Mouse (Mus musculus) adrenal gland, postnatal 4 days (tissue): Measurements from ENCODE around the gene Snx13. TPM values are rescaled to one million over a fixed set of nuclear protein-coding genes. Genes with fewer than 3 reads are reported as not detected.

ENCODE experiments used
- DNase-seq, 2 experiments: peaks; one replicate each; pipeline ENCODE4 v3.0.0; 2021 to 2022; ENCODE audit warnings: low spot score in 2 of 2, mixed read lengths in 2 of 2
- total RNA-seq, 2 experiments: library from RNA; stranded (reverse); gene quantifications; 2 replicates each; pipeline ENCODE4 v1.2.3; 2021

Gene Snx13
- total RNA-seq, 2 experiments from 2014 or later, result 32.3 to 35.1 TPM

- no peak for DNase-seq
Observed at GRCm38 (mm10) chr12:35046310-35046998, 532 bp upstream of the Snx13 start.

- DNase-seq, result peak; percentile 36 to 45
Observed at GRCm38 (mm10) chr12:35047320-35048225, 587 bp downstream of the Snx13 start.

DNA sequence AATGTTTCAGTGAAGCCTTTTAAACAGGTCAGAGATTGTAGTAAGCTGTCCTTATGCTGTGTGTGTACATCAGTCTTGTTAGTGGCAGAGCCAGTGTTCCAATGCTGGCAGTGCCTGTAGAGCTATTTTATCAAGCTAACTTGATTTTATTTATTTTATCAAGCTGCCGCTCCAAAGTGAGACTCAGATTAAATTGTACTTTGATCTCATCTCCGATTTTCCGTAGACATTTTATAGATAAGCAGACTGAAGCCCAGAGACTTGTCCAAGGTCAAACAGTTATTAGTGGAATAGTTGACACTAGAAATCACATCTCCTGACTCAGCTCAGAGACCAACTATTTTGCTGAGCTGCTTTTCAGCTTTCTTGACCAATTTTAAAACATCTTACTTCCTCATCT lies 1.9 kb downstream of the Snx13 start:
- DNase-seq, result no peak

DNA sequence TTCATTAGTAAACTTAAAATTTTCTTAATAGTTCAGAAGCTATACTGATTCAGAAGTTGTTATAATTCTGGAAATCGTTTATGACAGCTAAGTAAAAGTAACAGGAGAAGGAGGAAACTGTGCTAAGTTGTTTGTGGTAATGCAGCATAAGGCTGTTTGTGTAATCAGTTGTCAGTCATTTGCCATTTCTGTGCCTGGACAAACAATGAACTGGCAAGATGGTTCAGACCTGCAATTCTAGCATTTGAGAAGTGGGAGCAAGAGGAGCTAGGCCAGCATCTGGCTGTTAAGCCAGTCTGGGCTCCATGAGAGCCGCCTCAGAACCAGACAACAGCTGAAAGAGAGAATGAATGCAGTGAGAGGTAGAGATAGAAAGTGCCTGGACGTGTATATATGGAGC lies 3.5 kb downstream of the Snx13 start:
- DNase-seq, result no peak

DNA sequence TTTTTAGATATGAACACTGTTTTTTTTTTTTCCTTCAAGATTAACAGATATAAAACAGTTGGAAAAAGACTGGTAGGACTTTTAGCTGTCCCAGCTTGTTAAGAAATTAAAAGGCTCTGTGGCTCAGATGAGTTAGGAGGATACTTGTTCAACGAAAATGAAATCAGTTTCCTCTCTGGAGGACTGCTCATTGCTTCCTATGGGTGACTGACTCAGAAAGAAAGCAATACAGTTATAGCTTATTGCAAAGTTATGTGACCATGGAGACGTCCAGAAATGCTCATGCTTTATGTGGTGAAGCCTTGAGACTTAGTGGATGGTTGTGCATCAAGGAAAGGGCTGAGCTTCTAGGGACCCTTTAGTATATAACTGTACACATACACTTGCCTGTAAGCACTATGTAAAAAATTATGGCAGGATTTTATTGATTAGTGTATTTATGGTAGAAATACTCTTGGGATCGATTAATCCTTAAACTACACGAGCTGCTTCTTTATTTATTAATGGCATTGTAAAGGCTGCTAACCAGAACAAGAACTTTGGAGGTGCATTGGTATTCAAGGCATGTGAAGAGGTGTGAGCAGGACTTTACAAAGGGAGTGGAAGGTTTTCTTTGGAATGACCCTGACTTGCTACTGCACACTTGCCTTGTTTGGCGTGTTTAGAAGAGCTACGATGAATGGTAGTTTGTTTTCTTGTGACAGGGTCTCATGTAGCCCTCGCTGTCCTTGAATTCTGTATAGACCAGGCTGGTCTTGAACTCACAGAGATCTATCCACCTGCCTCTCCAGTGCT lies 4.2 kb downstream of the Snx13 start:
- DNase-seq, result no peak

GRCm38 (mm10) chr12:35054420-35054819 lies 7.4 kb downstream of the Snx13 start:
- no peak for DNase-seq

DNA sequence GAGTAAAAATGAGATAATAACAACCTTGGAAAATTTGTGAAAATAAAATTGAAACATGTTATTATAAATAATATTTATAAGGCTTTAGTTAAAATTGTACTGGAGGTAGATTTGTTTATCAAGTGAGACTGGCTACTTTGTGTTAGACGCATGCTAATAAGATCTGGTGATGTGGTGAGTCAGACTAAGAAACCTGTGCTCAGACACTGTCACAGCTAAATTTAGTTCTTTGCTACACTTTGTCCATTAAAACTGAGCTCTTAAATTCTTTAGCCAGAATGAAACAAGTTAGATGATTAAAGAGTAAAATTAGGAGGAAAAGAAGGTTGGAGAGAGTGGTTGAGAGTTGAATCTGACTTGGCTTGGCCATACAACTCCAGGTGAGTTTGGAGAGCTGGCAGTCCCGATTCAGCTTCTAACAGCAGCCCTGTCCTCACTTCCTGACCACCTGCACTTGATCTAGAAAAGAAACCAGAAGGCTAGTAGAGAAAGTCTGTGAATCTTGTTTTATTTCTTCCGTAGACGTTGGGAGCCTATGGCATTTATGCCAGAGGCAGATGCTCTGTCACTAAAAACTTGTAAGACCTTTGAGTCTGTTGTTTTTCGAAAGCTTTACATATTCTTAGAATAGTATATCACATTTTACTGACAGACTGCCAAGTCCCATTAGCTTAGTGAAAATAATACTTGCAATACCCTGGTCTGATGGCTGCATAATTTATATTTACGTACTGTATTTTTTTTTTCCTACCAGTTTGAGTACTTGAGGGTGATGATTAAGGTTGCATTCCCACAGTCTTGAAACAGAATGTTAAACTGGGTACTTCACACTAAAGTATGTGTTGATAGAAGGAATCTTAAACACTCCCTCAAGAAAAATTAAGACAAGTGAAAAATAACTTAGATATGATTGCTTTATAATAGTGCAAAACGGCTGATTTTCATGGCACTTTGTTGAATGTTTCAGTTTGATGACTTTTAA lies 8.4 kb downstream of the Snx13 start:
- DNase-seq, result no peak

DNA sequence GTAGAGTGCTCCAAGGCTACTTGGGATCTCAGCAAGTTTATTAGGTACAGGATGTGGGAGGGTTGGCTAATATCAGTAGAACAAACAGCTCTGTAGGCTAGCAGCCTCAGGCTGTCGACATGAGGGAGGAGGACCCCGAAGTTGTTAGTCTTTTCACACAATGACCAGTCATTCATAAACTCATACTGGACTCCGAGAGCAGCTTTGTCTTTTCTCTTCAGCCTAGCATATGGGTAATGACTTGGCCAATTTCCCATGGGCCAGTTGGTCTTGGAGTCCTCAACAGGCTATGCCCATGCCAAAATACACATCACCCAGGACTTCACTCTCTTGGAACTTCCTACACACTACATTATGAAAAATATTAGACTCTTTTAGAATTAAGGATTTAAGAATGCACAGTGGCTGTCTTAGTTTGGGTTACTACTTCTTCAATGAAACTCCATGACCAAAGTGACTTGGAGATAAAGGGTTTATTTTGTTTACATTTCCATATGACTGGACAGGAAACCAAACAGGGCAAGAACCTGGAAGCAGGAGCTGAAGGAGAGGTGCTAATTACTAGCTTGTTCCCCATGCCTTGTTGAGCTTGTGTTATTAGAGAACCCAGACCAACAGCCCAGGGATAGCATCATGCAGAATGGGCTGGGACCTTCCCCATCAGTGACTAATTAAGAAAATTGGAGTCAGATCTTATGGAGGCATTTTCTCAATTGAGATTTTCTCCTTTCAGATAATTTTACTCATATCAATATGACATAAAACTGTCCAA lies 16.9 kb downstream of the Snx13 start:
- DNase-seq, result no peak

DNA sequence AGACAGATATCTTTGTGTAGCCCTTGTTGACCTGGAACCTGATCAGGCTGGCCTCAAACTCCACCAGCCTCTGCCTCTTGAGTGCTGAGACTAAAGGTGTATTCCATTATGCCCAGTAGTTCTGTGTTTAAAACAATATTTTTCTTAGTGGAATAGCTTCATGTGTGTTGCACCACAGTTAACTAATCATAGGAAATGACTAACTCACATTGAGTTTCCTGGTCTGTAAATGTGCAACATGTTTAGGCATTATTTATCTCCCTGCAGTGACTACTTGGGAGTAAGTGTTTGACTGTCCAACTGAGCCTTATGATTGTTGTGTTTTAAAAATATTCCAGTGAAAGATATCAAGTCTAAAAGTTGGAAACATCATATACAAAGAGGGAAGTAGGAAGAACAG lies 20.6 kb downstream of the Snx13 start:
- no peak for DNase-seq

DNA sequence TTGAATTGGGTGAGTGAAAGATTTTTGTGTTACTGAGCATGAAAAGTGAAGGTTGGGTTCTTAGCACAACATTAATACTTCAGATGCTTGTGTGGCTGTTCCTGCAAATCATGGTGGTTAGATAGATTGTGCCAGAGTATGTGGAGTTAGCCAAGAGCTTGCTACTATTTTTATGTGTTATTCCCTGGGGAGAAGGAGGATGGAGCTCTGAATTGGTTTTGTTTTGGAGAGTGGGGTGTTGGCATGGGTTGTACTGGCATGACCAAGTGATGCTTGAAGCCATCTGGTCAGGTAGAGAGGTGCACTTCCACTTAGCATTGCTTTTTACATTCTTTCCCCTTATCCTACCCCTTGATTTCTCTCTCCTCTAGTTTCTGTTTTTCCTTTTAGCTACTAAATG lies 24.4 kb downstream of the Snx13 start:
- no peak for DNase-seq

DNA sequence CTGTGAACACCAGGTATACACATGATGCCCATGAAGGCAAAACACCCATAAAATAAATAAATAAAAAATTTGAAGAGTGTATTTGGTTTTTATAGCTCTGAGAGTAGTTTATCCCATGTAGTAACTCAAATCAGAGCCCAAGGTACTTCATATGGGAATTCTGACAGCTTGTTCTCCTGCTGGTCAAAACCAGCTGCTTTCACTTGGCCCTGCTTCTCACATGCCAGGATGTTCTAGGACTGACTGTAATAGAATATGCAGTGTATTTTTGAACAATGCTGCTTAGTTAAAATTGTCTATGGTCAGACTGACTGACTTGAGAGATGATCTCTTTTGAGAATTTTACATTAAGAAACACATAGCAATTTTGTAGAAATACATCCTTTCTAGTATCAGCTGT lies 25.2 kb downstream of the Snx13 start:
- no peak for DNase-seq

- no peak for DNase-seq
Observed at GRCm38 (mm10) chr12:35075993-35076392, 29.0 kb downstream of the Snx13 start.

DNA sequence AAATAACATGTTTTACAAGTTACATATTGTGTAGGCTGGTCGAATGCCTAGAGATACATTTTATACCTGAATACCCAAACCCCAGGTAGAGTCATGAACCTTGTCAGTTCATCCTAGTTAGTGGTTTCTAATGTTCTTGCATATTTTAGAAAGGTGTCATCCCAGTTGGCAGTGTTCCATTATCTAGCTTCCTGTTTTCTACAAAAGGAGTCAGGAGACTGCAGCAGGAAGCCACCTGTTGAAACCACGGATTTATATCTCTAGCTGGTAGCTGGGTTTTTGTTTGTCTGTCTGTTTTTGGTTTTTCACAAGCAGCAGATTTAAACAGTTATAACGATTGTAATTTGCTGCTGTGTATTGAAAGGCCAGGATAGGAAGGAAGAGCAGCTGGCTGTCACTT lies 76.6 kb downstream of the Snx13 start:
- DNase-seq, result no peak

DNA sequence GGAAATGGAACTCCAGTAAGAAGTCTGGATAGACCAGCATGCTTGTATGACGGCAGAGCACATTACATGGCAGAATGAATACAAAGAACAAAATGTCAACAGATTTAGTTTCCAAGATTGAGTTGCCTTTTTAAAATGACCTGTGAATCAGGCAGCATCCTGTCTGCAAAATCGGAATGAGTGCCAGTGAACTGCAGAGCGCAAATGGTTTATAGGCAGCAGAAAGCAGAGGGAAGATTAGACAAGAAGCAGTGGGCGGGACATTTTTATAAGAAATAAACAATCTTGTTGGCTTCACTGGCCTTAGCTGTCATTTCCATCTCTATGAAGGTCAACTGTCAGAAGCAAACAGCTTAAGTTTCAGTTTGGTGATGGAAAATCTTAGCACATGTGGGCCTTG lies 106.2 kb downstream of the Snx13 start:
- no peak for DNase-seq

DNA sequence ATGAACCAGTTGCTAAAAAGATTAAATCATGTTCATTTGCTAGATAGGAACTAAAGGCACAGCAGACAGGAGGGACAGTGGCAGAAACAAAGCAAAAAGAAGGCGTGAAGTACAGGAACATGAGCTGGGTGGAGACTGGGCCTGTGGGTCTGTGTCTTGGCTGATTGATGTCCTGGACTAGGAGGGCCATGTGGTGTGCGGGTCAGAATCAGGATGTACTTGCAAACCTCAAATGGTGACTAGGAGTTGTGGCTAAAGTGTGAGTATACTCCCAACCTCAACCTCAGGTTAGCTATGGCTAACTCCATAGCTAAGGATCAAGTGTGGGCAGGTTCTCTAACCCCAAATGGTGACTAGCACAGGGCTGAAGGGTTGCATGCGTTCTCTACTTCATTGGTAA lies 107.2 kb downstream of the Snx13 start:
- DNase-seq, result no peak

- DNase-seq, result no peak
Observed at GRCm38 (mm10) chr12:35157237-35157636, 110.3 kb downstream of the Snx13 start.

- no peak for DNase-seq
Observed at GRCm38 (mm10) chr12:35161690-35162089, 114.7 kb downstream of the Snx13 start.

- no peak for DNase-seq
Observed at GRCm38 (mm10) chr12:35170275-35170674, 123.3 kb downstream of the Snx13 start.

DNA sequence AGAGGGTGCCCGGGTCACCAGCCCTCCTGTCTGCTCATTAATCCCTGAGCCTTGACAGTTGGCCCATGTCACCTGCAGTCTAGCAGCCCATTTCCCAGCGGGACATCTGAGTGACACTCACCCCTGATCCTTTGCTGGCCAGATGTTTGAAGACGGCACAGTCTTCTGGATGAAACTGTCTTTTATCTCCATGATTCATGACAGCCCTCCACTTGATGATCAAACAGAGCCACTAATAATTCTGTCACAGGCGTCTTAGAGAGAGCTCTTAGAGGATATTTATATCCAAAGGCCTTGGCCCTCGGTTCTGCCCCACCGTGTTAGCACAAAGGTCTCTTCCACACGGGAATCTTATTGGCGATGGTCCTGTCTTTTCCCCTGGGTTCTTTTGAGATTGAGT lies 129.0 kb downstream of the Snx13 start:
- DNase-seq, result no peak

DNA sequence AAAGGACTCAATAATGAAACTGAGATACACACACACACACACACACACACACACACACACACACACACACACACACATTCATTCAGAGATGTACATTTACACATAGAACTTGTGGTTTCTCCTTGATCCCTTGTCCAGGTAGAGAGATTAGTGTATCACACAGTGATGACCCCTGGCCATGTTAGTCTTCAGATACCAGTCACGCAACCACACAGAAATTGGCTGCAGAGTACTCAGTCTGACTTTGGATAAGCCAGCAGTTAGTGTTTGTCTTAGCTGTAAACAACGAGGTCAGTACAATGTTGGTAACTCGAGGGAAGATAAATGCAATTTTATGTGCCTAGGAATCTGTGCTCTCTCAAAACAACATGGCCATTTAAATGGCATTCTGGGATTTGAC lies 129.6 kb downstream of the Snx13 start:
- DNase-seq, result no peak
